Mouse (Mus musculus) C2C12 (cell line): ENCODE results near the gene Kcnmb4. TPM values are rescaled to one million over a fixed set of nuclear protein-coding genes. Genes with fewer than 3 reads are reported as not detected.

Source experiments
- H3K27me3 ChIP-seq: one replicate; pipeline ENCODE4 v1.6.1; 2011; ENCODE audit not compliant: control insufficient read depth, insufficient read depth, insufficient read length
- H3K36me3 ChIP-seq: one replicate; pipeline ENCODE4 v1.6.1; 2011; ENCODE audit not compliant: control insufficient read depth, insufficient read depth
- H3K4me3 ChIP-seq: one replicate; pipeline ENCODE4 v1.5.1; 2011; ENCODE audit warnings: mild to moderate bottlenecking, control low read depth; ENCODE audit not compliant: poor library complexity, insufficient read depth, severe bottlenecking
- H3K79me2 ChIP-seq: one replicate; pipeline ENCODE4 v1.6.1; 2011; ENCODE audit not compliant: control insufficient read depth, insufficient read depth
- H3K79me3 ChIP-seq: one replicate; pipeline ENCODE4 v1.6.1; 2011; ENCODE audit warnings: low read depth, control low read depth
- H3ac ChIP-seq: one replicate; pipeline ENCODE3; 2011; ENCODE audit warnings: low read depth; ENCODE audit not compliant: control insufficient read depth, insufficient read length
- CEBPB ChIP-seq: IDR thresholded peaks from one replicate; pipeline ENCODE4 v1.6.1; 2011; ENCODE audit warnings: low read depth, mild to moderate bottlenecking, control low read depth, moderate library complexity
- CTCF ChIP-seq: IDR thresholded peaks from one replicate; pipeline ENCODE4 v1.5.1; 2011; ENCODE audit not compliant: control insufficient read depth, insufficient read depth, insufficient read length
- FOSL1 ChIP-seq: IDR thresholded peaks from one replicate; pipeline ENCODE4 v1.8.0; 2011; ENCODE audit warnings: mild to moderate bottlenecking, low read length; ENCODE audit not compliant: poor library complexity, insufficient read depth, severe bottlenecking
- MAX ChIP-seq: IDR thresholded peaks from one replicate; pipeline ENCODE4 v1.6.1; 2011; ENCODE audit warnings: mild to moderate bottlenecking, control low read depth
- MYOD1 ChIP-seq: IDR thresholded peaks from one replicate; pipeline ENCODE4 v1.6.1; 2011; ENCODE audit warnings: low read depth; ENCODE audit not compliant: control insufficient read depth, insufficient read length
- MYOG ChIP-seq: IDR thresholded peaks from one replicate; pipeline ENCODE4 v1.6.1; 2011; ENCODE audit not compliant: control insufficient read depth, insufficient read length; ENCODE audit errors: extremely low read depth
- USF1 ChIP-seq: IDR thresholded peaks from one replicate; pipeline ENCODE4 v1.6.1; 2011; ENCODE audit warnings: low read depth, mild to moderate bottlenecking, control low read depth, moderate library complexity
- polyA plus RNA-seq: library from polyadenylated mRNA; unstranded; fragments of >200 nt; fragmentation: generic; extraction: Trizol; gene quantifications from one replicate; pipeline ENCODE4 v1.2.1, GENCODE M21; 2012; ENCODE audit warnings: missing spikeins

The Kcnmb4 gene
- polyA plus RNA-seq, 1 experiment: 14.1 TPM

DNA sequence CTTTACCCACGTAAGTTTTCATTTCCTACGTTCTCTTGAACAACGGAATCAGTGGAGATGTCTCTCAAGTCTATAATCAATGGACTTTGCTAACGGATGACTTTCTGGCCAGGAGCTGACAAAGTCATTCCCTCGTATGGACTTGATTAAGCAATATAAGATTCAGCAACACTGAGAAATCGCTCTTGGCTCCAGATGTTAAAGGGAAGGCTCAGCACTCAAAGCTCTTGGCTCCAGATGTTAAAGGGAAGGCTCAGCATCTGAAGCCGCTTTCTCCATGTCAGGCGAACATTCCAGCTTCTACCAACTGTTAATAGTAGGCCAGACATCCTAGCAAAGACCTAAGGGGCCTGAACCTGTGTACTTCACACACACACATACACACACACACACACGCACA lies 26.5 kb downstream of the Kcnmb4 start:
- Histone ChIP-seq H3K79me2 (no peaks in the 10 kb centered on the region), H3K36me3 (no peaks in the 10 kb centered on the region), H3K27me3 (no peaks in the 10 kb centered on the region), H3K4me3 (no peak overlapping the region), H3ac (no peak overlapping the region), H3K79me3 (no peaks in the 10 kb centered on the region)
- TF ChIP-seq MAX: no peak
- TF ChIP-seq MYOG: no peak
- no peak for TF ChIP-seq USF1
- TF ChIP-seq FOSL1: no peak
- TF ChIP-seq CTCF: no peak
- TF ChIP-seq CEBPB: no peak
- no peak for TF ChIP-seq MYOD1

DNA sequence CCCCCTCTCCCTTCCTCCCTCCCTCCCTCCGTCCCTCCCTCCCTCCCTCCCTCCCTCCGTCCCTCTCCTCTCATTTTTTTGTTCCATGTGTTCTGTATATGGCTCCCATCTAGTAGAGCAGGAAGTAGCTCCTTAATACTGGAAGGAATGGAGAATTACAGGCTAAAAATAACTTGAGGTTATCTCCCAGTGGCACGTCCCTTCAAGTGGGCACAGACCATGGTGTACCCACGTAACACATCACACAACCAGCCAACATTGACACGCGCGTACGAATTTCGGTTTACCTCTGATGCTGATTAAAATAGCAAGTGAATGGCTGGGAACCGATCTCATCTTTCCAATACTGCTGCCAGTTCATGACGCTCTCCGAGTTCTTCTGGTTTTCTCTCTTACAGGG lies 27.6 kb downstream of the Kcnmb4 start:
- no peaks in the 10 kb centered on the region for H3K79me2 ChIP-seq

DNA sequence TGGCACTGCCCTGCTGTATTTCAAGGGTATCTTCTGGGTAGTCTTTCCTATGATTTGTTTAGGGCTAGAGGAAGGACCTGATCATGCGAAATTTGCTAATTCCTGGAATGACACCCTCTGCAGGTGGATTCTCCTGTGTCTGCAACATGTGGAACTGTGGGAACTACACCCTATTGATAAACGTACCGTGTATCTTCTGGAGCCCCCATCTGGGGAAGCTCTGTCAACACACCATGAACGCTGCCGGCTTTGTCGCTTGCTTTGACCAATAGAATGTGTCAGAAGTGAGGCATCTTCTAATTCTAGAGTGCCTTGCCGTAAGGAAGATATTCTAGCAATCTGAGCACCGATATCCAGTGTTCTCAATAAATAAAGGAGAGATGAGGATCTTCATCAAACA lies 28.9 kb downstream of the Kcnmb4 start:
- Histone ChIP-seq H3K4me3 (no peak overlapping the region), H3K27me3 (no peaks in the 10 kb centered on the region), H3ac (no peak overlapping the region), H3K79me3 (no peaks in the 10 kb centered on the region), H3K36me3 (no peaks in the 10 kb centered on the region), H3K79me2 (no peaks in the 10 kb centered on the region)
- TF ChIP-seq FOSL1: no peak
- no peak for TF ChIP-seq USF1
- TF ChIP-seq CTCF: no peak
- no peak for TF ChIP-seq MYOD1
- no peak for TF ChIP-seq MAX
- no peak for TF ChIP-seq MYOG
- TF ChIP-seq CEBPB: no peak

More for the DNA sequence above, 27.6 kb downstream of the Kcnmb4 start:
- Histone ChIP-seq H3K4me3 (no peak overlapping the region), H3K79me3 (no peaks in the 10 kb centered on the region), H3ac (no peak overlapping the region), H3K36me3 (no peaks in the 10 kb centered on the region), H3K27me3 (no peaks in the 10 kb centered on the region)
- no peak for TF ChIP-seq FOSL1
- no peak for TF ChIP-seq CTCF
- TF ChIP-seq MYOG: no peak
- TF ChIP-seq USF1: no peak
- TF ChIP-seq CEBPB: no peak
- TF ChIP-seq MYOD1: no peak

DNA sequence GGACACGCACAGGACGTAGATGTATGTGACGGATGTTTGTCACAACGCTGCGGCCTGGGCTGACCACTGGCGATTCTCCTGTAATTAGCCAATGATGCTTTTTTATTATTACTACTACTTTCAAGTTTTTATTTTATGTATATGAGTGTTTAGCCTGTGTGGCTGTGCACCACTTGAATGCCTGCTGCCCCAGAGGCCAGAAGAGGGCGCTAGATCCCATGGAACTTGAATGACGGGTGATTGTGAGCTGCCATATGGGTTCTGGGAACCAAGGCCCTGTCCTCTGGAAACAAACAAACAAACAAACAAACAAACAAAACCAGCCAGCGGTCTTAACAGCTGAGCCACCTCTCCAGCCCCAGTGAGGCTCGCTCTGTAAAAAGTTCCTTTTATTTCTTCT lies 29.3 kb downstream of the Kcnmb4 start:
- H3K79me2 ChIP-seq: no peaks in the 10 kb centered on the region
- TF ChIP-seq CTCF (no peak), MYOD1 (no peak), CEBPB (no peak), MYOG (no peak), USF1 (no peak), FOSL1 (no peak), MAX (no peak)
- no peaks in the 10 kb centered on the region for H3K79me3 ChIP-seq
- H3K27me3 ChIP-seq: no peaks in the 10 kb centered on the region
- no peak overlapping the region for H3K4me3 ChIP-seq
- no peak overlapping the region for H3ac ChIP-seq
- H3K36me3 ChIP-seq: no peaks in the 10 kb centered on the region

DNA sequence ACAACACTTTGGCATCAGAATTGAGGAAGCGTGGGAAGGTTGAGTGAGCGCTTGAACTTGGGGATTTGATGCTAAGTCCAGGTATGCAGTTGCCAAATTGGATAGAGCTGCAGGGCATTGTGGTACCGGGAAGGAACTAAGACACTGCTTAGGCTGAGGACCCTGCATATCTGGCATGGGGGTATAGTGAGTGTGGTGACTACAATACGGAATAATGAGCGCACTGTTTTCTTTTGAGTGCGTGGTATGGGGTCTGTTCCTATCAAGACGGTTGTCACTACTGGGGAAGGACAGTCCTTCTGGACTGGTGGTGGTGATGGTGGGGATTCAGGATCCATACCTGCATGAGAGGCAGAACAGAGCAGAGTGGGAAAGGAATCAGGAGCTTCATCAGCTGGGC lies 32.7 kb downstream of the Kcnmb4 start:
- Histone ChIP-seq H3K79me2 (no peaks in the 10 kb centered on the region), H3K4me3 (no peak overlapping the region), H3K27me3 (no peaks in the 10 kb centered on the region), H3K36me3 (no peaks in the 10 kb centered on the region), H3ac (no peak overlapping the region), H3K79me3 (no peaks in the 10 kb centered on the region)
- no peak for TF ChIP-seq CTCF
- no peak for TF ChIP-seq USF1
- TF ChIP-seq MYOG: no peak
- TF ChIP-seq FOSL1: no peak
- no peak for TF ChIP-seq CEBPB
- no peak for TF ChIP-seq MYOD1
- TF ChIP-seq MAX: no peak

DNA sequence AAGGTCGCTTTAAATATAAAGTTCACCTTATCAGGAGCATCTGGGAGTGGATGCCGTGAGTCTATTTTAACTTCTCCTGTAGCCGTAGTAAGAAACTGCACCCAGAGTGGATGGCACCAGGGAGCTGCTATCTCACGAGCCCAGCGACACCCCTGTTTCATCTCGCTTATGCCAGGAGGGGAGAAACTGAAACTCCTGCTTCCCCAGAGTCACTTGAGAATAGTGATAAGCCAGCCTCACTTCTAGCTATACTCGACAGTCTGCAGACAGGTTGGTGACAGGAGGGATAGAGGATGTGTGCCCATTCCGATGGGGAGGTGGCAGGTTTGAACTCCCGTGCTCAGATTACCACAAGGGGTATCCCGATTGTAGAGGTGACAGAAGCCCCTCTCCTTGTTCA lies 33.6 kb downstream of the Kcnmb4 start:
- no peaks in the 10 kb centered on the region for H3K27me3 ChIP-seq
- H3K79me2 ChIP-seq: no peaks in the 10 kb centered on the region
- no peak overlapping the region for H3K4me3 ChIP-seq
- H3K79me3 ChIP-seq: no peaks in the 10 kb centered on the region
- no peaks in the 10 kb centered on the region for H3K36me3 ChIP-seq
- TF ChIP-seq USF1 (no peak), FOSL1 (no peak), MYOG (no peak), CEBPB (no peak), MAX (no peak), MYOD1 (no peak), CTCF (no peak)
- H3ac ChIP-seq: no peak overlapping the region
